Mouse (Mus musculus): Measurements from ENCODE around the gene Pygl. TPM values are rescaled to one million over a fixed set of nuclear protein-coding genes. Genes with fewer than 3 reads are reported as not detected.

The Pygl gene
- polyA plus RNA-seq (2021): 0.03 TPM

GRCm38 (mm10) chr12:70231294-70231693 is at the start of gene Pygl:
Pygl (minus strand) TSS chr12:70231488.
- ATAC-seq (no peak), DNase-seq (ENCODE audit: low read depth, low spot score) (no peak)
- H3K27me3 ChIP-seq: peaks cover 4% of the 10 kb centered on the region
- POLR2A ChIA-PET: no interaction called here
- in situ Hi-C loops (cut with MboI; ENCODE audit: low pct_unique_long_range_greater_than_20kb): loop anchor here (25.0 kb wide), 1 partner anchor 706 kb away; the partner anchor contains the start of gene Actr10
- TF ChIP-seq CTCF (IDR thresholded peaks at IDR 0.05): no peak
- CTCF ChIA-PET: no interaction called here

- no peak for DNase-seq (ENCODE audit: low read depth, low spot score)
- ATAC-seq: no peak
- H3K27me3 ChIP-seq: peaks cover 24% of the 10 kb centered on the region
- CTCF ChIA-PET: no interaction called here
- TF ChIP-seq CTCF (IDR thresholded peaks at IDR 0.05): no peak
- POLR2A ChIA-PET: no interaction called here
- in situ Hi-C loops (cut with MboI; ENCODE audit: low pct_unique_long_range_greater_than_20kb): no loop called here
These were observed 49.6 kb upstream of the Pygl start for GRCm38 (mm10) chr12:70280930-70281329.

DNA sequence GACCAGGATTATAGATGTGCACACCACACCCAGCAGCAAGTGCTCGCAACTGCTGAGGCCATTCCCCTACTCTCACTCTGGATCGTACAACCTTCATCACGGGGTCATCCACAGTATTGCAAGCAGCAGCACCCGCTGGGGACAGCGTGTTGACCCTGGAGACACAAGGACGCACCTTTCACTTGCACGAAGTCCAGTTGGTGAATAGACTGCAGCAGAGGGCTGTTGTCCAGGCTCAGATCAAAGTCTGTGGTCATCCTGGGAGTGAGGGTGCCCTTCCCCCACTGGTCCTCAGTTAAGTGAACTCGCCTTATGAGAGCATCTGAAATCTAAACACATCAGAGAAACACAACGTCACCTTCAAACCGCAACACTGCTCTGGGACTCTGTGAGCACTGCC is 49.1 kb upstream of the Pygl start:
- no peak for ATAC-seq
- peaks cover 28% of the 10 kb centered on the region for H3K27me3 ChIP-seq
- POLR2A ChIA-PET: no interaction called here
- in situ Hi-C loops (cut with MboI; ENCODE audit: low pct_unique_long_range_greater_than_20kb): no loop called here
- CTCF ChIA-PET: no interaction called here
- DNase-seq (ENCODE audit: low read depth, low spot score): no peak
- no peak for TF ChIP-seq CTCF (IDR thresholded peaks at IDR 0.05)

DNA sequence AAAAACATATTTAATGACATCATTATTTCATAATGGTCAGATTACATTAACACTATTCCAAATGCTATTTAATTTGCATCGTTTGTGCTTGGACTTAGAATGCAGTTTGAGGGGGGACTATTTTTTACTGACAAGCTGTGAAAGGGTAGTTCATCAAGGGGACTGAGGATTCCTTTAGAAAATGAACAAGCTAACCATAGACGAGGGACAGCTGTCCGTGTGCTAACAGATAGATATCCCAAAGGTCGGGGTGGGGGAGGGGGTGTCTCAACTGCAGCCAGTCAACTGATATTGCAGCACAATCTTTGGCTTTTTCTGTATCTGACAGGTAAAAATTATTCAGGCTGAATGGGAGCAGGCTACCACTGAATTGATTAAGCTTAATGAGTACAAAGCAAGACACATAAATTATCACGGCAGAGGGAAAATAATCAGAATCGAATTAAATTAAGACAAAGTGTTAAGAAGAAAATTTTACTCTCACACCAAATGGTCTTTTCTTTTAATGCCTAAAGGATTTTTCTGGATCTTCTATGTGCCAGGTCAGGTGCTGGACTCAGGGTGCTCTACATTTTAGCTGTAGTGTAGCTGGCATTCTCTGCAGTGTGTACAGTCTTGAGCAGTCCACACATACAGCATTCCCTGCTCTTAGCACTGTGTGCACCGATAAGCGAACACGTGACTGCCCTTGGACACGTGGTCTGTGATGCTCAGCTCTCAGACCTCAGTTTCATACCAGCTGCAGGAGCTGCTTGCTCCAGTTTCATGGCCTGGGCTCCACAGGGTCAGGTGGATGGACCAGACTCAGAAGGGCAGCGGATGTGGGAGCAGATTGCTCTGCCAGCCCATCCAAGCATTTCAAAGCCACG is 46.0 kb upstream of the Pygl start:
- ChIA-PET CTCF (interaction anchor here (1.2 kb wide), 1 partner anchor 18 kb away, joined by 3 read pairs; no protein-coding TSS in a partner anchor), POLR2A (interaction anchor here (0.6 kb wide), 1 partner anchor 12 kb away, joined by 3 read pairs; no protein-coding TSS in a partner anchor)
- no peak for TF ChIP-seq CTCF (IDR thresholded peaks at IDR 0.05)
- H3K27me3 ChIP-seq: peaks cover 41% of the 10 kb centered on the region
- in situ Hi-C loops (cut with MboI; ENCODE audit: low pct_unique_long_range_greater_than_20kb): no loop called here
- ATAC-seq (no peak), DNase-seq (ENCODE audit: low read depth, low spot score) (no peak)

GRCm38 (mm10) chr12:70269724-70270123 is 38.4 kb upstream of the Pygl start:
- no peak for TF ChIP-seq CTCF (IDR thresholded peaks at IDR 0.05)
- ATAC-seq (no peak), DNase-seq (ENCODE audit: low read depth, low spot score) (no peak)
- H3K27me3 ChIP-seq: peaks cover 30% of the 10 kb centered on the region
- ChIA-PET POLR2A (no interaction called here), CTCF (interaction anchor here (1.3 kb wide), 1 partner anchor 36 kb away, joined by 3 read pairs; no protein-coding TSS in a partner anchor)
- in situ Hi-C loops (cut with MboI; ENCODE audit: low pct_unique_long_range_greater_than_20kb): no loop called here

DNA sequence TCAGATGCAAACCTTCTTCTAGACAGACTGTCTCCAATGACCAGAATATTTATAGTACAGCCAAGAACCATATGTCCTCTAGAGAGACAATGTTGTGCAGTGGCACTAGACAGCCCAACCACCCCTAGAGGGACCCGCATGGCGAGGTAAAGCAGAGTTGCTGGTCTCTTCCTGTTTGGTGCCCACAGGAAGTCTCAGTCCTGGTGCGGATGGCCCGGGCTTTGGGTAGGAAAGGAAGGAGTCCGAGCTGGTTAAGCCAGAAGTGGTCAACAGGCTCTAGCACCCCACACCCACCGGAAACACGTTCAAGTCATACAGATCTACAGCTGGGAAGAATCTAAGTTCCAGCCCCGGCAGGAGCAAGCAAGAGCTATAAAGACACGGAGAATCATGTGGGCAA is 36.0 kb upstream of the Pygl start:
- ATAC-seq: no peak
- no peak for TF ChIP-seq CTCF (IDR thresholded peaks at IDR 0.05)
- no peak for DNase-seq (ENCODE audit: low read depth, low spot score)
- POLR2A ChIA-PET: no interaction called here
- in situ Hi-C loops (cut with MboI; ENCODE audit: low pct_unique_long_range_greater_than_20kb): no loop called here
- peaks cover 42% of the 10 kb centered on the region for H3K27me3 ChIP-seq
- CTCF ChIA-PET: no interaction called here

DNA sequence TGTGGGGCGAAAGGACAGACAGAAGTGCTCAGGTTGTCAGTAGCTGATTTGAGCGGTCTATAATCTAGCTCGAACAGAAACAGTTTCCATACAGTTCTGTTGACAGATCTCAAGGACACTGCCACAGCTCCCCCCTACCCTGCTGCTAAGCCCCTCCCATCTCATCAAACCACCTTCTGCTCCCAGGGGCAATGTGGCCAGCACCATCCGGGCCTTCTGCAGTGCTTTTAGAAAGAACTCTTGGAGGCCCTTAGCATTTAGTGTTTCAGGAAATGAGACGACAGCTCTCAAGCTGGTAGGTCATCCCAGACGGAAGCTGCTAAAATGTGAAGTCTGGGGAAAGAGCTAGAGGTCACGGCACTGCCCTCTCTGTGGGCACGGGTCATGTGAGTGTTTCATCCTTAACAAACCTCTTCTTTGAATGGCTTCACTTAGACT is 35.2 kb upstream of the Pygl start:
- ATAC-seq (no peak), DNase-seq (ENCODE audit: low read depth, low spot score) (no peak)
- ChIA-PET POLR2A (no interaction called here), CTCF (no interaction called here)
- no peak for TF ChIP-seq CTCF (IDR thresholded peaks at IDR 0.05)
- in situ Hi-C loops (cut with MboI; ENCODE audit: low pct_unique_long_range_greater_than_20kb): no loop called here
- peaks cover 40% of the 10 kb centered on the region for H3K27me3 ChIP-seq

- POLR2A ChIA-PET: no interaction called here
- in situ Hi-C loops (cut with MboI; ENCODE audit: low pct_unique_long_range_greater_than_20kb): no loop called here
- CTCF ChIA-PET: no interaction called here
These were observed 32.4 kb upstream of the Pygl start for GRCm38 (mm10) chr12:70263721-70264120.

GRCm38 (mm10) chr12:70262271-70262953 is 31.1 kb upstream of the Pygl start:
- ChIA-PET POLR2A (no interaction called here), CTCF (no interaction called here)
- in situ Hi-C loops (cut with MboI; ENCODE audit: low pct_unique_long_range_greater_than_20kb): no loop called here
- TF ChIP-seq CTCF (IDR thresholded peaks at IDR 0.05): no peak
- DNase-seq (ENCODE audit: low read depth, low spot score): no peak
- peaks cover 52% of the 10 kb centered on the region for H3K27me3 ChIP-seq
- no peak for ATAC-seq

More at GRCm38 (mm10) chr12:70263721-70264120, 32.4 kb upstream of the Pygl start:
- peaks cover 47% of the 10 kb centered on the region for H3K27me3 ChIP-seq
- no peak for DNase-seq (ENCODE audit: low read depth, low spot score)
- no peak for TF ChIP-seq CTCF (IDR thresholded peaks at IDR 0.05)
- no peak for ATAC-seq

GRCm38 (mm10) chr12:70251210-70251884 is 20.1 kb upstream of the Pygl start:
- no peak for TF ChIP-seq CTCF (IDR thresholded peaks at IDR 0.05)
- POLR2A ChIA-PET: no interaction called here
- in situ Hi-C loops (cut with MboI; ENCODE audit: low pct_unique_long_range_greater_than_20kb): no loop called here
- CTCF ChIA-PET: no interaction called here
- H3K27me3 ChIP-seq: peaks cover 67% of the 10 kb centered on the region
- ATAC-seq (no peak), DNase-seq (ENCODE audit: low read depth, low spot score) (no peak)

Measured in Patski (cell line).